Mouse (Mus musculus): Measurements from ENCODE around the gene Ear1. TPM values are rescaled to one million over a fixed set of nuclear protein-coding genes. Genes with fewer than 3 reads are reported as not detected.
"Not testable (repeated sequence)": the region's sequence is repeated elsewhere in the genome, so short reads cannot be mapped to it uniquely, and the experiment has no call there.

Gene Ear1
- polyA plus RNA-seq, 1 experiment, result 0.32 TPM

DNA sequence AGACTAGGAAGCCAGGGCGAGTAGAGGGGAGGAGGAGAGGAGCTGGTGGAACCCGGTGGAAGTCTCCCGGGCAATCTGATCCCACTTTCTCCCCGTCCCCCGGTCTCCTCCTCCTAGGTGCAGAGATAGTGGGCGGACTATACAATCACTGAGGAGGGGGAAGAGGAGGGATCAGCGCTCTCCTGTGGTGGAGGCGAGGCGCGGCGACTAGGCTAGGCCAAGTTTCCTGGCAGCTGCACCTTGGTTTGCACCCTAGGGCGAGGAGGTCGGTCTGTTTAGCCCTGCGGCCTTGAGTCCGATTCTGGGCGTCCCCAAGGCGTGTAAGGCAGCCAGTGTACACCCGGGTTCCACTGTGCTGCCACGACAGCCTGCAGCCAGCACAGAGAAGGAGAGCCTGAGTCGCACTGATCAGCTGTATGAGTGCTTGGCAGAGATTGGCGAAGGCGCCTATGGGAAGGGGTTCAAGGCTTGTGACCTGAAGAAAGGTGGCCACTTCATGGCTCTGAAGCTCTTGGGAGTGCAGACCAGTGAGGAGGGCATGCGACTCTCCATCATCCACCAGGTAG is 78.3 kb downstream of the Ear1 start:
- not testable (repeated sequence) for DNase-seq (ENCODE audit: extremely low spot score in 1 of 2, low spot score in 1 of 2)

DNA sequence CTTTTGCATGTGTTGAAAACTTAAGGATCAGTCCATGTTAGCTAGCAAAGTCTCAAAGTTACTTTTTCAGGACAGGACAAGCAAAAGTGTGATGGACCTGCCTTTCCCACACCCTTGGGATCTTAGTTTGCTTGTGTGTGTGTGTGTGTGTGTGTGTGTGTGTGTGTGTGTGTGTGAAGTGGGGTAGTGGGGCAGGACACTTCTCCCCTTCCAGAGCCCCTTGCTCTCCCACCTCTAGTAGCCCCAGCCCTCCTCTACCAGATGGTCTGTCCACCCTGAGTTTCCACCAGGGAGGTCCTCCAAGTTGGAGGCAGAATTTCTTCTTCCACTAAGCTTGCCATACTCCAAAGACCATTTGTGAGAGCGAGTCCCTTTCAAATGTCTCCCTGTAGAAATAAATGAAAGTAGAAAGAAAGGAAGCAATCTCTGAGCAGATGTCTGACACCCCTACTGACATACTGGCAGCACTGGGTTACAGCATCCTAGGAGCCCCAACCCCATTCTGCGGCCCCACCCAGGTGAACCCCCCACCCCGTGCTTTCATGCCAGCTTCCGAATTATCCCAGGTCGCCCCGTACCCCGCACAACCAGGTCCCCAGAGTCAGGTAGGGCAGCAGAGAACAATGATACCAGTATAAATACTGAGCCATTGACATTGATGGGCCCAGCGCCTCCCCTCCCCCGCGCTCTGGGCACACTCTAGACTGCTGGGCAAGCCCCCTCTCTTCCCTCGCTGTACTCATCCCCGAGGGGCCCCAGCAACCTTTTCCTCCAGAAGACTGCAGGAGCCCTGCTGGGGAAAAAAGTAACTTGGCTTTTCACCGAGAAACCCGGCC is 79.0 kb downstream of the Ear1 start:
- no peak for DNase-seq (ENCODE audit: extremely low spot score in 1 of 2, low spot score in 1 of 2)

DNA sequence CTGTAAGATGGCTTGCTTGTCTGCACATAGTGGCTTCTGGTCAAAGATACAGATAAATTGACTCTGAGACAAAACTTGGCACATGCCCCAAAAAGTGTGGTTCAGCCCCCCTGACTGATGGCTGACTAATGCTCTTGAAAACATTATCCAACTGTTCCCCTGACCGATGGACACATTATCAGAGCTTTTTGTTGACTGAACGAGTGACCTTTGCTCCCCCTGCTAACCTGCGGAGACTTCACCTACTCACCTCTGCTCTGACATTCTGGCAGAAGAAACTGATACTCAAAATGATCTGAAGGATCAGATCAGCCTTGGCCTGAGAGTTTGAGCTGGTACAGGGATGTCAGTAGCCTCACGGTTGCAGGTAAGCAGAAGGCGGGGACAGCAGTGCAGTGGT is 81.5 kb downstream of the Ear1 start:
- not testable (repeated sequence) for DNase-seq (ENCODE audit: extremely low spot score in 1 of 2, low spot score in 1 of 2)

DNA sequence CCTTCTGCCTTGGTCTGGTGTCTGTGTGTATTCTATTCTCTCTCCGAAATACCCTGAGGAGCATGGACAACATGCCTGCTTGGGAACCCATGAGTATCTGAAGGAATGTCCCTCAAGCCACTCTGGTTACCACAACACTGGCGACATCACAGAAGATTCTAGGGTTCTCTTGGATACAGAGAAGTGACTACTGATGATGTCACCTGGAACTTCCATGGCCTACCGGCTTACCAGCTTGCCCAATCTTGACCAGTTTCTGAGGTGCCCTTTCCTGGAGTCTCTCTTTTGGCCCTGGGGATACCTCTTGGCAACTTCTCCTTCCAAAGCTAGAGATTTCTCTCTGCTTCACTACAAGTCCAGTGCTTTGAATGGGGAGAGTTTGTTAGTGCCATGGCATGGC is 90.7 kb downstream of the Ear1 start, which contains the start of gene Gm8180:
Gm8180 (minus strand) TSS at position 101 of the 400 bp plus-strand sequence.
- DNase-seq (ENCODE audit: extremely low spot score in 1 of 2, low spot score in 1 of 2), result not testable (repeated sequence)

Other genes starting within 250 kb of the Ear1 start
- gene Gm8165, start 198.3 kb downstream of the Ear1 start, polyA plus RNA-seq (2012; rRNA removed), result not detected in 2 replicates
- 0.40 and 0.44 TPM in 2 replicates for gene Gm7324, start 177.7 kb downstream of the Ear1 start, polyA plus RNA-seq (2012; rRNA removed)
- not detected in 2 replicates for gene Gm16506, start 148.0 kb downstream of the Ear1 start, polyA plus RNA-seq (2012; rRNA removed)
- not detected in 2 replicates for gene Gm6526, start 127.7 kb downstream of the Ear1 start, polyA plus RNA-seq (2012; rRNA removed)
- gene Gm8180, start 90.8 kb downstream of the Ear1 start, polyA plus RNA-seq (2012; rRNA removed), result not detected in 2 replicates
- gene Ear10, start 48.0 kb upstream of the Ear1 start, polyA plus RNA-seq (2012; rRNA removed), result not detected in 2 replicates
- gene Gm8113, start 49.9 kb upstream of the Ear1 start, polyA plus RNA-seq (2012; rRNA removed), result 1.2 and 1.6 TPM in 2 replicates
- not detected in 2 replicates for gene Ang5, start 81.6 kb upstream of the Ear1 start, polyA plus RNA-seq (2012; rRNA removed)
- not detected in 2 replicates for gene Ang6, start 126.8 kb upstream of the Ear1 start, polyA plus RNA-seq (2012; rRNA removed)
- 0.44 and 0.68 TPM in 2 replicates for gene Ear2, start 227.1 kb upstream of the Ear1 start, polyA plus RNA-seq (2012; rRNA removed)
- gene Gm3327, start 248.3 kb upstream of the Ear1 start, polyA plus RNA-seq (2012; rRNA removed), result not detected in 2 replicates

Data from frontal cortex, adult 2 months (tissue).